Mouse (Mus musculus) liver, embryonic 13.5 days (tissue): ENCODE results near the gene Cdc42ep2. TPM values are rescaled to one million over a fixed set of nuclear protein-coding genes. Genes with fewer than 3 reads are reported as not detected.

Experiments
- ATAC-seq: fragments of 200-750 bp; cut with Nextera tagmentation; 2 replicates; pipeline ENCODE4 v1.8.0; 2017; ENCODE audit warnings: low read depth, mild to moderate bottlenecking, moderate number of reproducible peaks, moderate library complexity
- DNase-seq: peaks from one replicate; pipeline ENCODE4 v3.0.0; 2022
- H3K27ac ChIP-seq: fragments of 300-500 bp; sonication (generic); 2 replicates; pipeline ENCODE4 v1.5.1; 2015; ENCODE audit warnings: moderate library complexity, mild to moderate bottlenecking, inconsistent platforms
- H3K27me3 ChIP-seq: fragments of 300-500 bp; sonication (generic); 2 replicates; pipeline ENCODE4 v1.6.1; 2015; ENCODE audit warnings: mild to moderate bottlenecking, inconsistent platforms
- H3K36me3 ChIP-seq: fragments of 300-500 bp; sonication (generic); 2 replicates; pipeline ENCODE4 v1.6.1; 2015; ENCODE audit warnings: mild to moderate bottlenecking, inconsistent platforms
- H3K4me1 ChIP-seq: fragments of 300-500 bp; sonication (generic); replicated peaks from 2 replicates; pipeline ENCODE4 v1.6.1; 2015; ENCODE audit warnings: inconsistent platforms
- H3K4me2 ChIP-seq: fragments of 300-500 bp; sonication (generic); 2 replicates; pipeline ENCODE4 v1.6.1; 2015; ENCODE audit warnings: inconsistent platforms, mild to moderate bottlenecking, moderate library complexity
- H3K4me3 ChIP-seq: fragments of 300-500 bp; sonication (generic); replicated peaks from 2 replicates; pipeline ENCODE4 v1.5.1; 2015; ENCODE audit warnings: mild to moderate bottlenecking, inconsistent platforms
- H3K9ac ChIP-seq: fragments of 300-500 bp; sonication (generic); 2 replicates; pipeline ENCODE4 v1.6.1; 2015; ENCODE audit warnings: mild to moderate bottlenecking, inconsistent platforms
- H3K9me3 ChIP-seq: fragments of 300-500 bp; sonication (generic); replicated peaks from 2 replicates; pipeline ENCODE4 v1.6.1; 2016; ENCODE audit warnings: inconsistent platforms
- WGBS: fragments of 180-500 bp; shearing (Covaris S2); methylation state at CpG from one replicate; pipeline ENCODE4 v1.1.7; 2015; ENCODE audit not compliant: insufficient replicate concordance; 5-methylcytosine and 5-hydroxymethylcytosine counted together
- polyA plus RNA-seq: library from polyadenylated mRNA; unstranded; fragments of >200 nt; fragmentation: Nextera tagmentation; extraction: Ambion mirVana; gene quantifications from 2 replicates; pipeline ENCODE4 v1.2.1, GENCODE M21; 2015

Gene Cdc42ep2
- polyA plus RNA-seq, 1 experiment from 2014 or later = 2.7 TPM

GRCm38 (mm10) chr19:5928104-5928503, 3.5 kb upstream of the Cdc42ep2 start:
- H3K27ac ChIP-seq = no peak overlapping the region
- H3K9ac ChIP-seq = no peak overlapping the region
- no peaks in the 10 kb centered on the region for H3K9me3 ChIP-seq
- H3K4me1 ChIP-seq = peaks cover 42% of the 10 kb centered on the region
- H3K27me3 ChIP-seq = peaks cover 26% of the 10 kb centered on the region
- H3K36me3 ChIP-seq = no peaks in the 10 kb centered on the region
- no peak overlapping the region for H3K4me2 ChIP-seq
- 67% methylated on average over 6 of the region's 6 CpGs for WGBS
- no peak overlapping the region for H3K4me3 ChIP-seq
- ATAC-seq (no peak), DNase-seq (no peak)

GRCm38 (mm10) chr19:5927532-5927931, 2.9 kb upstream of the Cdc42ep2 start:
- no peak overlapping the region; the same call in 1 of the 2 replicates for H3K27ac ChIP-seq
- ATAC-seq (no peak), DNase-seq (no peak)
- H3K4me1 ChIP-seq = peaks cover 48% of the 10 kb centered on the region
- H3K4me3 ChIP-seq = no peak overlapping the region
- H3K9me3 ChIP-seq = no peaks in the 10 kb centered on the region
- peaks cover 26% of the 10 kb centered on the region for H3K27me3 ChIP-seq
- H3K36me3 ChIP-seq = no peaks in the 10 kb centered on the region
- H3K9ac ChIP-seq = no peak overlapping the region
- H3K4me2 ChIP-seq = no peak overlapping the region
- WGBS = 66% methylated on average over 8 of the region's 8 CpGs

- peaks cover 26% of the 10 kb centered on the region for H3K27me3 ChIP-seq
- no peak overlapping the region for H3K4me3 ChIP-seq
- no peaks in the 10 kb centered on the region for H3K36me3 ChIP-seq
- peaks cover 53% of the 10 kb centered on the region for H3K4me1 ChIP-seq
- ATAC-seq = no peak
- no peak overlapping the region for H3K4me2 ChIP-seq
- DNase-seq = no peak
- H3K27ac ChIP-seq = no peak overlapping the region
- WGBS = 65% methylated on average over 11 of the region's 11 CpGs
- no peaks in the 10 kb centered on the region for H3K9me3 ChIP-seq
- H3K9ac ChIP-seq = no peak overlapping the region
Observed at GRCm38 (mm10) chr19:5927026-5927425, 2.4 kb upstream of the Cdc42ep2 start.

GRCm38 (mm10) chr19:5925311-5925855, 767 bp upstream of the Cdc42ep2 start:
- Histone ChIP-seq H3K9me3 (no peaks in the 10 kb centered on the region), H3K9ac (peak overlapping the region; percentile 50), H3K4me2 (peak overlapping the region; percentile 92), H3K36me3 (no peaks in the 10 kb centered on the region), H3K27me3 (peaks cover 19% of the 10 kb centered on the region), H3K27ac (peak overlapping the region; percentile 36; the same call in 1 of the 2 replicates), H3K4me1 (peaks cover 69% of the 10 kb centered on the region), H3K4me3 (peak overlapping the region; percentile 63)
- 30% methylated on average over 11 of the region's 11 CpGs for WGBS
- ATAC-seq = no peak
- DNase-seq = no peak

- H3K27ac ChIP-seq = peak overlapping the region; percentile 76
- peak overlapping the region; percentile 92 for H3K4me2 ChIP-seq
- DNase-seq (peak; percentile 83), ATAC-seq (peak; percentile 35)
- no peaks in the 10 kb centered on the region for H3K36me3 ChIP-seq
- peak overlapping the region; percentile 63 for H3K4me3 ChIP-seq
- under 1% methylated on average over 38 of the region's 38 CpGs for WGBS
- H3K9ac ChIP-seq = peak overlapping the region; percentile 74
- peaks cover 59% of the 10 kb centered on the region for H3K4me1 ChIP-seq
- H3K9me3 ChIP-seq = no peaks in the 10 kb centered on the region
- H3K27me3 ChIP-seq = peaks cover 19% of the 10 kb centered on the region
Observed at GRCm38 (mm10) chr19:5923990-5924712, 465 bp downstream of the Cdc42ep2 start.

GRCm38 (mm10) chr19:5922963-5923362, 1.7 kb downstream of the Cdc42ep2 start:
- Histone ChIP-seq H3K4me1 (peaks cover 50% of the 10 kb centered on the region), H3K4me2 (peak overlapping the region; percentile 92), H3K27me3 (peaks cover 19% of the 10 kb centered on the region), H3K36me3 (peaks cover 7% of the 10 kb centered on the region), H3K9me3 (no peaks in the 10 kb centered on the region), H3K27ac (peak overlapping the region; percentile 91), H3K9ac (peak overlapping the region; percentile 56), H3K4me3 (peak overlapping the region; percentile 38)
- WGBS = 72% methylated on average over 3 of the region's 3 CpGs
- DNase-seq (no peak), ATAC-seq (no peak)

GRCm38 (mm10) chr19:5922119-5922942, 2.3 kb downstream of the Cdc42ep2 start:
- no peaks in the 10 kb centered on the region for H3K9me3 ChIP-seq
- peaks cover 50% of the 10 kb centered on the region for H3K4me1 ChIP-seq
- peak overlapping the region; percentile 91 for H3K27ac ChIP-seq
- ATAC-seq = peak; percentile 80
- H3K9ac ChIP-seq = peak overlapping the region; percentile 56
- peak overlapping the region; percentile 92 for H3K4me2 ChIP-seq
- 21% methylated on average over 15 of the region's 15 CpGs for WGBS
- DNase-seq = peak; percentile 70
- H3K36me3 ChIP-seq = peaks cover 13% of the 10 kb centered on the region
- peak overlapping the region; percentile 38 for H3K4me3 ChIP-seq
- peaks cover 17% of the 10 kb centered on the region for H3K27me3 ChIP-seq

GRCm38 (mm10) chr19:5921715-5922114, 2.9 kb downstream of the Cdc42ep2 start:
- peak; percentile 55 for DNase-seq

GRCm38 (mm10) chr19:5913007-5913719, 11.5 kb downstream of the Cdc42ep2 start, which contains the start of gene Dpf2:
Gene Dpf2 (minus strand): TSS chr19:5913010.
- peaks cover 36% of the 10 kb centered on the region for H3K36me3 ChIP-seq
- peak; percentile 54 for ATAC-seq

More at GRCm38 (mm10) chr19:5921715-5922114, 2.9 kb downstream of the Cdc42ep2 start:
- Histone ChIP-seq H3K4me3 (peak overlapping the region; percentile 38), H3K27ac (peak overlapping the region; percentile 91), H3K4me1 (peaks cover 50% of the 10 kb centered on the region), H3K9ac (peak overlapping the region; percentile 56), H3K4me2 (peak overlapping the region; percentile 92), H3K27me3 (peaks cover 15% of the 10 kb centered on the region), H3K36me3 (peaks cover 19% of the 10 kb centered on the region), H3K9me3 (no peaks in the 10 kb centered on the region)
- peak; percentile 15 for ATAC-seq
- WGBS = 16% methylated on average over 9 of the region's 9 CpGs

GRCm38 (mm10) chr19:5912103-5913006, 12.3 kb downstream of the Cdc42ep2 start:
- no peaks in the 10 kb centered on the region for H3K9me3 ChIP-seq
- H3K4me1 ChIP-seq = peaks cover 59% of the 10 kb centered on the region
- DNase-seq = peak; percentile 99
- H3K4me2 ChIP-seq = peak overlapping the region; percentile 89
- peak overlapping the region; percentile 99 for H3K9ac ChIP-seq
- ATAC-seq = peak; percentile 96
- WGBS = 1% methylated on average over 56 of the region's 59 CpGs
- peak overlapping the region; percentile 96 for H3K4me3 ChIP-seq
- peak overlapping the region; percentile 92 for H3K27ac ChIP-seq
- H3K27me3 ChIP-seq = no peaks in the 10 kb centered on the region
- H3K36me3 ChIP-seq = peaks cover 33% of the 10 kb centered on the region

More at GRCm38 (mm10) chr19:5913007-5913719, 11.5 kb downstream of the Cdc42ep2 start, which contains the start of gene Dpf2:
- Histone ChIP-seq H3K9ac (peak within 1 kb of the TSS; percentile 99), H3K4me1 (peaks cover 57% of the 10 kb centered on the region), H3K27ac (peak within 1 kb of the TSS; percentile 92), H3K4me3 (peak within 1 kb of the TSS; percentile 96), H3K9me3 (no peaks in the 10 kb centered on the region), H3K4me2 (peak within 1 kb of the TSS; percentile 89), H3K27me3 (no peaks in the 10 kb centered on the region)
- 5% methylated on average over 13 of the region's 13 CpGs for WGBS
- peak; percentile 42 for DNase-seq
